Mouse (Mus musculus) lung, adult 18-20 months (tissue): ENCODE results near the gene Rrp1.
A peak's percentile ranks its signal among the peaks of the same experiment; 100 is the strongest.
"Not testable (repeated sequence)": the region's sequence is repeated elsewhere in the genome, so short reads cannot be mapped to it uniquely, and the experiment has no call there.

Source experiments
- DNase-seq, 2 experiments: peaks; one replicate each; pipeline ENCODE4 v3.0.0; 2022; ENCODE audit warnings: mixed read lengths in 2 of 2

Gene Rrp1

DNA sequence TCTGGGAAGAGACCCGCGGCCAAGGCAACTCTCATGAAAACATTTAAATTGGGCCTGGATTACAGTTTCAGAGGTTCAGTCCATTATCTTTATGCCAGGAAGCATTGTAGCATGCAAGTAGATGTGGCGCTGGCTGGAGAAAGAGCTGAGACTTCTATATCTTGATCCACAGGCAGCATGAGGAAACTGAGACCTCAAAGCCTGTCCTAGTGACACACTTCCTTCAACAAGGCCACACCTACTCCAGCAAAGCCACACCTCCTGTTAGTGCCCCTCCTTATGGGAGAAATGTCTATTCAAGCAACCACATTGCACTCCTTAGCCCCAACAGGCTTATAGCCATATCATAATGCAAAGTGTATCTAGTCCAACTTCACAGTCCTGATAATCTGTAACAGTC is 9.8 kb upstream of the Rrp1 start:
- DNase-seq = no peak

DNA sequence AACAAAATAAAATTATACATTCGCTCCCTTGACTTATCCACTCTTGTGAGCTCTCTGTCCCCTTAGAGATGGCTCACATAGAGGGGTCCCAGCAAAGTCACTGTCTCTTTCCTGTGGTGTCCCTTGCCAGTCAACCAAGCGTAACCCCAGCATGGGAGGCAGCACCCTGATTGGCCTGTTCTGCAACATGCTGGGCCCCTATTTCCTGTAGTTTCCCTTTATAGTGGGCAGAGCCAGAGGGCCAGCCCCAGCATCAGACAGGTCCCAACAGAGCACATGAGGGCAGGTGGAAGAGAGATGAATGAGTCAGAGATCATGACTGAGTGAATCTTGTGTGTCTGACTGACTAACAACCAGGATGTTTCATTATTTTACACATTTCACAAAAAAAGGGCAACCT is 8.1 kb upstream of the Rrp1 start:
- no peak for DNase-seq

DNA sequence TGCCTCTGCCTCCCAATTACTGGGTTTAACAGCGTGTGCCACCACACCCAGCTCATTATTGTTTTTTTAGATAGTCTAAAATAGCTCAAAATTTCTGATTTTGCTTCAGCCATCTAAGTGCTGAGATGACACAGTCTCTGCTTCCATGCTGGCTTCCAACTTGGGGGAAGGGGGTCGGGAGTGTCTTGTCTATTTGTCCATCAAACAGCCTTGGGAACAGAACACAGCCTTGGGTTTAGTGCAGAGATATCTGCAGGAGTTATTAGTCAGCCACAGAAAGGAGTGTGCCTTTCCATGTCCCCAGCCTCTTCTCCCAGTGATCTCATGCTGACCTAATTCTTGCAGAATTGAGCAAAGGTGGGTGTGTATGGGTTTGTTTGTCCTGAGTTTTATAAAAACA is 5.9 kb upstream of the Rrp1 start:
- no peak for DNase-seq

DNA sequence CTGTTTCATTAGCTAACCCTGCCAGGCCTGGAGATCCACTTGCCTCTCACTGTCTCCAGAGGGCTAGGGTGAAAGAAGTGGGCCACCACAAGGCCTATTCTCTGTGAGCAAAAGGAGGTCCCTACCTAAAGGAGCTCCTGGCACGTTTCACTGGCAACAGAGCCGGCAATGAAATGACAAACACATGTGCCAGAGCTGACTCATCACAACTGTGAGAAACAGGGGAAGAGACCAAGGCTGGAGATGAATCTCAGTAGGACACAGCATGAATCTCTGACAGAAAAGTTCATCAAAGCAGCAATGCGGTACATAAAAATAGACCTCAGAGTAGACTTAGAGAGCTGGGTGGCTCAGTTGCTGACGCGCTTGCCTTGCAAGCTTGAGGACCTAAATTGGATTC is 5.0 kb upstream of the Rrp1 start:
- DNase-seq = no peak

DNA sequence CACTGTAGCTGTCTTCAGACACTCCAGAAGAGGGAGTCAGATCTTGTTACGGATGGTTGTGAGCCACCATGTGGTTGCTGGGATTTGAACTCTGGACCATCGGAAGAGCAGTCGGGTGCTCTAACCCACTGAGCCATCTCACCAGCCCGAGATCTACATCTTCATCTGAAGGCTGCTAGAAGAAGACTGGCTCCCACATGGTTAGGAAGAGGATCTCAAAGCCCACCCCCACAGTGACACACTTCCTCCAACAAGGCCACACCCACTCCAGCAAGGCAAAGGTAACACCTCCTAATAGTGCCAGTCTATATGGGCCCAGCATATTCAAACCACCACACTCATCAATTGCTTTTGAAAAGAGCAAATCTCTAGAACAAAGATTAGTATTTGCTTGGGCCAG is 2.1 kb upstream of the Rrp1 start:
- DNase-seq = not testable (repeated sequence)

DNA sequence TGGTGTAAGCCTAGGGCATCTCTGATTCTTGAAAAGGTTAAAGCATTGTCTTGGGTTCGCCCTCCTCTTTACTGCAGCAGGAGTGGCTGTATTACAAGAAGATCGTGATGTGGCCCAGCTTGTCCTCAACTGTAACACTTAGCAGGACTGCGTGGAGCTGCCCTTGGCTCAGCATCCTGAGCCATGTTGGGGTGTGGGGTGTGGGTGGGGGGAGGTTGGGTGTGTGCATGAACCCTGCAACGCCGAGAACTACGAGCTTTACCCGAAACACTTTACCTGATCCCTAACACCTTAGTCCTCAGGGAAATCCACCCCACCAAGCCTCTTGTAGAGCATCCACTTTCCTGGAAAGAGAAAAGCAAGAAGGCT is 293 bp upstream of the Rrp1 start:
- no peak for DNase-seq

DNA sequence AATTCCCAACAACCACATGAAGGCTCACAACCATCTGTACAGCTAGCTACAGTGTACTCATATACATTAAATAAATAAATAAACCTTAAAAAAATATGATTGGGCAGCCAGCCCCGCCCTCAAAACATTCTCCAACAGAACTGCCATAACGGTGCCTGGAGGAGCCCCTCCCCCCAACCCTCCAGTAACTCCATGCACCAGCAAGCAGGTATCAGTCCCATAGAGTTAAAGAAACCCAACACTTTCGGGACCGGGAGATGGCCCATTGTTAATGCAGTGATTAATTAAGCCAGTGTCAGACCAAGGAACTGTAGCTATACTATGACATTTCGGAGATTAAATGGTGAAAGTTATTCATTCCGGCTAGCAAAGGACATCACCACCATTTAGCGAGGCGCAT is 992 bp downstream of the Rrp1 start:
- no peak for DNase-seq

DNA sequence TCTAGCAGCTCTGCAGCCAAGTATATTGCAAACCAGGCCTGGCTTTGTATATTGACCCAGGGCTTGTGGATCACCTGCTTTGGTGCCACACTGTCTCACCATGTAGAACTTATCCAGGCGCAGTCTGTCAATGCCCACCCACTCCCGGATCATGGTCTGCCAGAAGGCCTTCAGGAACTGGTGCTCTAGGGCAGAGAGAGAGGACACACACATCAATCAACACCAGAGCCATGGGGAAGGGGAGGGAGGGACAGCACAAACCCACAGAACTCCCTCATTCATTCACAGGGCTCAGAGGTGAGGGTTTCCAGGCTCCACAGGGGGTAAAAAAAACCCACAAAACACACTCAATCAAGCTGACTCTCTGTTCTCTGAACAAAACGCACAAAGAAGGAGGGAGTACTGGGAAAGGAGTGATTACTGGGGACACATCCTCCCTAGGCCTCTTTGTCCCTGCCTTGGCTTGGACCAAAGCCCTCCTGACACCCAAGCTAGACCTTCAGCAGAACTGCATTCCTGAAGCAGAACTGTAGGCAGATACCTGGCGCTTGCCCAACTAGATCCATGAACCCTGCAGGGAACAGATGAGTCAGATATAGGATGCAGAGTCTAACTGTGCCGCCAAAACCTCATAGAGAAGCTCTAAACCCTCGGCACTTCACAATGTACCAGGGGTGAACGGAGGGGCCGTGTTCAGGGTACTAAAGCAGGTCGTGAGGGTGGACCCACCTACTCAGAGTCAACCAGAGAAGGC is 3.6 kb downstream of the Rrp1 start:
- DNase-seq = no peak

DNA sequence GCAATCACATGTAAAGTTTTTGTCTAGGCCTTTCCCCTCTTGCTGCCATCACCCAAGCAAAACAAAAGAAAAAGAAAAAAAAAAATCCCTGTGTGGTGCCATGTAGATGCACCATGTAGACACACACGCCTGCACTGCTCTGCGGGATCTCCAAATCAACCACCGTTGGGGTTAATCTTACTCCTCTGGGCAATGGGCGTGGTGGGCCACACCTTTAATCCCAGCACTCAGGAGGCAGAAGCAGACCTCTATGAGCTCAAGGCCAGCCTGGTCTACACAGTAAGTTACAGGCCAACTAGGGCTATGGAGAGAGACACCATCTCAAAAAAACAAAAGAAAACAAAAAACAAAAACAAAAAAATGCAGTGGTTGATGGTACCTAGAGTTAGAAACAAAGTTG is 5.7 kb downstream of the Rrp1 start:
- no peak for DNase-seq

DNA sequence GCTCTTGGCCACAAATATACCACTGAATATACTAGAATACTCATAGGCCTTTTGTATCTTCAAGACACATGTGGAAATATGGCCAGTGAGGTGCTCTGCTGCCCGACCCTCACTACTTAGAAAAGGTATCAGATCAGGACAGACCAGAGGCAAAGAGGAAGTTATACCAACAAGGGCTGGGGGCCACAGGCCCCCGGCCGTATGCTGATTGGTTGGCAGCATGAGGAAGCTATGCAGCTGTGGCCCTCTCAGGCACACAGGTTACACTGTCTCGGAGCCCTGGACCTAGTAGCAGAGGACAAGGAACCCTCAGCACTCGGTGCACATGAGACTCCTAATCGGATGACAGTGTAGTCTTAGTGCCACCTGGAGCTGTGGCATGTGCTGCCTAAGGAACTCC is 6.7 kb downstream of the Rrp1 start:
- no peak for DNase-seq

DNA sequence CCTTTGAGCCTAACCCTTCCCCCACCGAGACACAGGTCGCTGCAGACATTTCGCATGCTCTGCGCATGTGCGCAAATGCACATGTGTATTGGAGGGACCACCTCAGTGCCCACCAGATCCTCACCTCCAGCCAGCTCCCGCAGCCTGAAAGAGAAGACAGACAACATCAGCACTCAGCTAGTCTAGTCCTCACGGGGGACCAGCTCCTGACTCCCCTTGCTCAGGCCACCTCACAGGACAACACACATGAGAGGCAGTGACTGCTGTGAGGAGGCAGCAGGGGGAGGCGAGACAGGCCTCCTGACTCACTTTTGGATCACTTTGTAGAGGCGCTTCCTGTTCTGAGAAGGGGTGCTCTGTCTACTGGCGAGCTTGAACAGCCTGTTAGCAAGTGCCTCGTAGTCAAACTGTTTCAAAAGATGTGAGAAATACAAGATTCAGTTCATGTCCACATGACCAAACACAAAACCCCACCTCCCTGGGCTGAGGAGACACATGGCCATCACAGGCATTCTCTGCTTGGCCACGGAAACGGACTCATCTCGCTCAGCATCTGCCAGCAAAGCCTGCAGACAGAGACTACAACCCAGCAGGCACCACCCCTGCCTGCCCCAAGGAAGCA is 10.4 kb downstream of the Rrp1 start:
- DNase-seq = no peak

DNA sequence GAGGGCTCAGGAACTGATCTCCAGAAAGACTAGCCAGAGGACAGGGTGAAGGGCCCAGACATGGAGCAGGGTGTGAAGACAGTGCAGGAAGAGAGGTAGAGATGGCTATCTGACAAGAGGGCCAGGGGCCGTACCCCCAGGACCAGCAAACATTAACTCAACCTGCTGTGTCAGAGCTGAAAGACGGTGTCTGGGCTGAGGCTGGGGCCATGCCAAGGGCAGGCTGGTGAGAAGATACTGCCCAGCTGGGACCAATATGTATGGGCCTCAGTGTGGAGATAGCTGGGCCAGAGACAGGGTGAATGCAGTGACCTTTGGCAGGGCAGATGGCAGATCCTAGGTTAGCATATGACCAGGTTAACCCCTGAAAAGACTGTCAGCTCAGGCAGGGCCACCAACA is 11.7 kb downstream of the Rrp1 start:
- DNase-seq = no peak

DNA sequence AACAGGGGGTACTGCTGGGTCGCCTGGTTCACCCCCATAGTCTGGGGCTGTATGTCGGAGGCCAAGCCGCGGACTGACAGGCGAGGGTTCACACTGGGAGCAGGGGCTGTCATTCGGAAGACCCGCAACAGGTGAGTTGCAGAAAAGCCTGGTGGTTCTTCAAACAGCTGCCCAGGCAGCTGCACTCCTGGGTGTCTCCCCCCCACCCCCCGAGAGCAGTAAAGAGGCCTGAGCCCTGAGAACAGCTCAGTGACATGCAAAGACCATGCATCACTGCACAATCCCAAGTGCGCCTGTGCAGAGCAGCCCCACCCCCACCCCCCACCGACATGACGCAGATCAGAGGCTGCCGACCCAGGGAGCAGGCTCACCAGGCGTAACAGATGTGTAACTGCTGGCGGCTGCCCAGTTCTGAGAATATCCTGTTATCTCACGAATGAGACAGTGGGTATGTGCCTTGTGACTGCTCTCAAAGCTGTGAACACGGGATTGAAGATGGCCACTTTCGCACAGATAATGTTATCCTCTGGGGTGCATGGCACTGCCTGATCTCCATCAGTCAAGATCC is 13.7 kb downstream of the Rrp1 start:
- DNase-seq = no peak

DNA sequence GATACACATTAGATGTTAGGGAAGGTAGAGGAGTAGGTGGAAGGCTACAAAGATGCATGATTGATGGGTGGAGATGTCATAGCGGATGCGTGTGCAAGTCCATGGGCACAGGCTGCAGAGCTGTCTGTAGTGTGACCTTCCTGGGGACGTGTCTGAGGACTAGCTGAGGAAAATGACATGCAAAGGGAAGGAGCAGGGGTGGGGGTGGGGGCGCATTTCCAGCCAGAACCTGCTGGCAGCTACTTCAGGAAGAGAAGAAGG is 16.3 kb downstream of the Rrp1 start:
- no peak for DNase-seq

DNA sequence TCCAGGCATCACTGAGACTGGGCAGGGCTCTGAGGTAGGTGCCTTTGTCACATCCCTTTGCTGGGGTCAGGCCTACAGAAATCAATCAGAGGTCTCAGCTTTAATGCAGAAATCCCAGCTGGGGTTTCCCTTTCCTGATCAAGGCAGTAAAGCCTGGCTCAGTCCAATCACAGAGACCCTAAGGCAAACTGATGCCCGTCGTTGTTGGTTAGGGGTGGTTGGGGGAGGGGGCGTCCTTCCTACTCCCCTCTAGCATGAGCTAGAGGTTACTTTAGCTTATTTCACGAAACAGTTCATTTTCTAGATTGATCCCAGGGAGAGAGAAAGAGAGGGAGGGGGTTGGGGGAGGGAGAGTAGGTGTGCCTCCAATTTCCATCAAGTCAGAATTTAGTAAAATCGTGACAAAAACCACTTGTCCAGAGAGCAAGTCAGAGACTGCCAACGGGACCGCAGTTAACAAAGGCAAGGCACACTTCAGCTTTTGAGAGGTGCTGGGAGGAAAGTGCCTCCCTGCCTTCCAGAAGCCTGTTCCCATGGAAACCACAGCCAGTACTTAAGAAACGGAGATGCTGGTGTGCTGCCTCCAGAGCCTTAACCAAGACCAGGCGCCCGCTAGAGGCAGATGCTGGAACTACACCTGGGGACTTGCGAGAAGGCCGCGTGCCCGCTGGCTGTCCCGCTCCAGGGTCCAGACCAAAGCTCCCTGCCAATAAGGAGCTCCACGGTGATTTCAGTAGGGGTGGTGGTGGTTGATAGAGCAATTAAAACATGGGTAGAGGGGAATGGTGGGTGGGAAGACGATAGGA is 16.8 kb downstream of the Rrp1 start:
- DNase-seq = peak; percentile 89 to 94

DNA sequence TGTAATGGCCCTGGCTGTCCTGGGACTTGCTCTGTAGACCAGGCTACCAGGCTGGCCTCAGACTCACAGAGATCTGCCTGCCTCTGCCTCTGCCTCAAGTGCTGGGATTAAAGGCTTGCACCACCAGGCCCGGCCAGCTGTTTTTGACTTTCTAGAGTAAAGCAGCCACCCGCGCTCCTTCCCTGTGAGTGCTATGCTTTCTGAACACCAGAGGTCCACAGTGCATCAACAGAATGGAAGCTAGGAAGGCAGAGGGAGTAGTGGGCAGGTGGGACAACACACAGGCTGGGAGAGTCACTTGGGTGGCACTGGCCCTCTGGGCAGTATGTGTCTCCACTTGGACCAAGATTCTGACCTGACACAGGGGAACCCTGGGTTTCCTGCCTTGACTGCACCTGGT is 17.5 kb downstream of the Rrp1 start:
- no peak for DNase-seq

DNA sequence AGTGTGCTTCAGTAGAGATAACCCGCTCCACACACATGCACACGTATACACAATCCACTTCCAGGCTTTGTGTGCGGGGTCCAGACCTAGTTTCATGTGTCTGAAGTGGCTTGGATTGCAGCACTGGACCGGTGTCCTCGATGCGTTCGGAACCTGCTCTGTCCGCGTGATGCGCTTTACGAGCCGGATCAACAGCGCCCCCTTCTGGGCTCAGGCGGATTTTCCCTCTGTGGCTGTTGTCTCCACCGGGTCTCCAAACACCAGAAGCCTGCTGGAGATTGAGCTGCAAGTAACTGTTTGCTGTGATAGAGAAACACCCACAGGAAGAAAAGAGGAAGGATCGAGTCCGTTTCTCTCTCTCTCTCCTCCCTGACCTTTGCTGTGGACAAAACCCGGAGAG is 20.8 kb downstream of the Rrp1 start:
- DNase-seq = peak; percentile 76 to 77

DNA sequence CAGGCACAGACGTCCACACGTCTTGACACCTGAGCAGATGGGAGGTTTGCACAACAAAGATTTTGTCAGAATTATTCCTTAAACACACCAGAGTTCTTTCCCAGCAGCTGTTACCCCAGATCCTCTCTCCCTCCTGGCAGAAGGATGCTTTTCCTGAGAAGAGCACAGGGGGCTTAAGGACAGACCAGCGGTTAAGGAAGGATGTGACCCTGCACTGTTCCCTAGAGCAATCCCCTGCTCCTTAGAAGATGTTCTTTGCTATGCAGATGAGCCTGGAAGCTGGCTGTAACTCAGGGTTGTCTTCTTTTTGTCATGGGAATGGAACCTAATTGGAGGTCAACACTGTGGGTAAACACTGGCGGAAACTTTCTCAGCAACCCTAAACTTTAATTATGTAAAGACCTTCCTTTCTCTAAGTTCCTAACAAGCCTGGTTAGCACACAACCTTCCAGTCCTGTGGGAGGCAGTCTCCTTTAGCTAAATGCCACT is 21.8 kb downstream of the Rrp1 start:
- DNase-seq = no peak

DNA sequence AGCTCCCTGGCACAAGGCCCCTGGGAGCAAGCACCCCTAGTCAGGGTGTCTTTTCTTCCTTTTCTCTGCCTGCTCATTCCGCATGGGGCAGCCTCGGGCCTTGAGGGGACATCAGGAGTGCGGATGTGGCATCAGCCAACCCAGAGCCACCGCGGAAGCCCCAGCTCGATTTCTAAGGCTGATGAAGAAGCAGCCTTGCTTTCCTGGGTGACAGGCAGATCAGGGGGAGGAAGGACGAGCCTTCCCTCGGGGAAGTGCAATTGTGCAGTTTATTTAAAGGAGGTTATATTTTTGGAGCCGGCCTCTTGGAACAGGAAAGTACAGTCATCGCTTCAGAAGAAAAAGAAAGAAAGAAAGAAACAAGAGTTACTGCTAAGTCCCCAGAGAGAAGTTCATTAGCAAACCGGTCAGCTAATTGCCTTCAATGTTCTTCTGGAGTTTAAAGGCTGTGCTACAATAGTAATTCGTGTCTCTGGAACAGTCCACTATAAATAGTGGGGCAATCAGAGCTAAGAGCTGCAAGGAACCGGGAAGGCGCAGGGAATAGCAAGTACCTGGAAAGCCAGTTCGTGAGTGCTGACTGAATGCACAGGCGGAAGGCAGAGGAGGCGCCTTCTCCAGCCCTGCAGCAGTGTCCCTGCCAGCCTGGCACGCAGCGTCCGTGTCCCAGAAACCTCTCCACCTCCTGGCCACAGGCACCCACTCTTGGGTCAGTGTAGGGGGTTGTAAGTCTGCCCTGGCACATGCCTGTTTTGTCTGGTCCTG is 24.4 kb downstream of the Rrp1 start:
- DNase-seq = no peak

DNA sequence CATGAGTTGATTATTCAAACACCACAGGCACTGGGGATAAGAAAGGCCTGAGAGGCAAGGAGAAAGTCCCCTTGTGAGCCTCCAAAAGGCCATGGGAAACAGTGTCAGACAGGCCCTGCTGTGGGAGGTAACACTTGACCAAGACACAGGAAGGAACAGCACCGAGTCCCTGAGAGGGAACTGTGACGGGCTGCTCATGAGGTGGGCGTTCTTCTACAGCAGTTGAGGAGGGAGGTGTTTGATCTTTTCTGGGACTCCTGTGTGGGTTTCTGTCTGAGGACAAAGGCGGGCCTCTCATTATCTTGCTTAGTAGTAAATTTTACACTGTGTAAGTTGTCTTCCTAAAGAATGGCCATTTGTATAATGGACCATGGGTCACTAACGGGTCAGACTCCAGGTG is 27.3 kb downstream of the Rrp1 start:
- no peak for DNase-seq

DNA sequence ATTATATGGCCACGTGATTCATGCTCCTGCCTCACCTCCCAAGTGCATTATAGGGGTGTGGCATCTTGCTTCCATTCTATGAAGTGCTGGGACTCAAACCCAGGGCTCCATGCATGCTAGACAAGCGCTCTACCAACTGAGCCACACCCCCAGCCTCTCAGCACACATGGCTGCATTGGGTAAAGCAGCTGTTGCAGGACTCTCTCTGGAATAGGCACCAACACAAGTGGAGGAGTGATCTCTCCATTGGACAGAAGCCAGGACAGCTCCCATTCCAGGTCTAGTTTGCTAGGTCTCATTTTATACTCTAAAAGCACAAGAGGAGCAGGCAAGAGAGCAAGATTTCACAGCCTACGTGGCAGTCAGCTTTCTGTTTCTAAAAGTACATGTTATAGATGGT is 29.3 kb downstream of the Rrp1 start:
- DNase-seq = no peak

DNA sequence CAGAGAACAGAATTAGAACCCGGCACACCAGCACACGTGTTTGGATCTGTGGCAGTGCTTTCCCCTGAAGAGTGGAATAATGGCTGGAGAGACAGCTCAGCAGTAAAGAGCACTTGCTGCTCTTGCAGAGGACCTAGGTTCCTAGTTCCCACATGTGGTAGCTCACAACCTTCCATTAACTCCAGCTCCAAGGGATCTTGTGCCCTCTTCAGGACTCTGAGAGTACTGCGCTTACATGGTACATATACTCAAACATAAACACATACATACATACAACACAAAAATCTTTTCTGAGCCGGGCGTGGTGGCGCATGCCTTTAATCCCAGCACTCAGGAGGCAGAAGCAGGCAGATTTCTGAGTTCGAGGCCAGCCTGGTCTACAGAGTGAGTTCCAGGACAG is 34.3 kb downstream of the Rrp1 start:
- no peak for DNase-seq
